Mouse (Mus musculus) thymus, postnatal 10 days (tissue): ENCODE measurements around the gene Tspo2.
A peak's percentile ranks its signal among the peaks of the same experiment; 100 is the strongest.

Source experiments
- DNase-seq, 2 experiments: peaks; one replicate each; pipeline ENCODE4 v3.0.0; 2021; ENCODE audit warnings: low spot score in 2 of 2

Tspo2 gene

GRCm38 (mm10) chr17:48450666-48451352, 513 bp downstream of the Tspo2 start:
- DNase-seq = no peak

- DNase-seq = no peak
Observed at GRCm38 (mm10) chr17:48447675-48448074, 3.6 kb downstream of the Tspo2 start.

- DNase-seq = no peak
Observed at GRCm38 (mm10) chr17:48443542-48444145, 7.7 kb downstream of the Tspo2 start.

GRCm38 (mm10) chr17:48442745-48443457, 8.4 kb downstream of the Tspo2 start:
- DNase-seq = no peak

GRCm38 (mm10) chr17:48437421-48437911, 13.9 kb downstream of the Tspo2 start:
- DNase-seq = no peak

GRCm38 (mm10) chr17:48436487-48436886, 14.8 kb downstream of the Tspo2 start:
- no peak for DNase-seq

GRCm38 (mm10) chr17:48434479-48434878, 16.8 kb downstream of the Tspo2 start:
- no peak for DNase-seq

GRCm38 (mm10) chr17:48433689-48434330, 17.5 kb downstream of the Tspo2 start:
- DNase-seq = no peak

- no peak for DNase-seq
Observed at GRCm38 (mm10) chr17:48433006-48433655, 18.2 kb downstream of the Tspo2 start.

GRCm38 (mm10) chr17:48432158-48432980, 19.0 kb downstream of the Tspo2 start, which contains the start of gene Apobec2:
Gene Apobec2 (minus strand): TSS chr17:48432930.
- no peak for DNase-seq

- no peak for DNase-seq
Observed at GRCm38 (mm10) chr17:48431054-48431453, 20.3 kb downstream of the Tspo2 start.

- no peak for DNase-seq
Observed at GRCm38 (mm10) chr17:48430394-48430793, 20.9 kb downstream of the Tspo2 start.

GRCm38 (mm10) chr17:48427852-48428530, 23.3 kb downstream of the Tspo2 start:
- DNase-seq = peak in 1 of 2 experiments; percentile 37

- DNase-seq = peak in 1 of 2 experiments; percentile 16
Observed at GRCm38 (mm10) chr17:48426991-48427750, 24.2 kb downstream of the Tspo2 start.

GRCm38 (mm10) chr17:48425823-48426612, 25.3 kb downstream of the Tspo2 start:
- DNase-seq = peak in 1 of 2 experiments; percentile 47

- DNase-seq = no peak
Observed at GRCm38 (mm10) chr17:48424237-48424636, 27.1 kb downstream of the Tspo2 start.

- no peak for DNase-seq
Observed at GRCm38 (mm10) chr17:48419571-48419970, 31.8 kb downstream of the Tspo2 start.

- no peak for DNase-seq
Observed at GRCm38 (mm10) chr17:48418781-48419180, 32.5 kb downstream of the Tspo2 start.
